Mouse (Mus musculus): ENCODE measurements around the gene Maml3.

- TF ChIP-seq CTCF (IDR thresholded peaks at IDR 0.05) (no peak), EP300 (IDR thresholded peaks at IDR 0.05) (no peak)
Measured at GRCm38 (mm10) chr3:51963151-51963791, 141.6 kb downstream of the Maml3 start.

Data from lung, postnatal 0 days (tissue).